Mouse (Mus musculus): ENCODE measurements around the gene Zzz3. TPM values are rescaled to one million over a fixed set of nuclear protein-coding genes. Genes with fewer than 3 reads are reported as not detected.

Zzz3 gene
- total and polyA plus RNA-seq, 3 experiments = 10.4 to 23.1 (median 20.8) TPM

GRCm38 (mm10) chr3:152462038-152462547 lies 66.8 kb downstream of the Zzz3 start:
- no peaks in the 10 kb centered on the region for H3K79me2 ChIP-seq (replicated peaks; ENCODE audit: control insufficient read depth, insufficient read depth, low read length)
- intact Hi-C loops (cut with DNase I) = no loop called here
- H3K4me1 ChIP-seq (ENCODE audit: control insufficient read depth, insufficient read depth, low read length) = peaks cover 2% of the 10 kb centered on the region; the same call in 1 of the 2 replicates
- 84% methylated on average over 10 of the region's 10 CpGs for WGBS
- no peak overlapping the region for H3K27ac ChIP-seq
- H3K27me3 ChIP-seq (ENCODE audit: control insufficient read depth, insufficient read depth, low read length) = no peaks in the 10 kb centered on the region
- TF ChIP-seq POLR2A (IDR thresholded peaks at IDR 0.05; ENCODE audit: insufficient read depth, low read depth, low read length) (no peak), EP300 (IDR thresholded peaks at IDR 0.05; ENCODE audit: insufficient read depth, low read depth, low read length) (no peak), CTCF (IDR thresholded peaks at IDR 0.05) (no peak)
- no peak for DNase-seq
- H3K36me3 ChIP-seq (ENCODE audit: control insufficient read depth, insufficient read depth, low read length) = peaks cover 3% of the 10 kb centered on the region; the same call in 1 of the 2 replicates
- no peak overlapping the region for H3K4me3 ChIP-seq
- no peak overlapping the region for H3K9ac ChIP-seq (ENCODE audit: low read depth, low read length)

- Histone ChIP-seq H3K4me3 (no peak overlapping the region), H3K79me2 (replicated peaks; ENCODE audit: control insufficient read depth, insufficient read depth, low read length) (no peaks in the 10 kb centered on the region), H3K4me1 (ENCODE audit: control insufficient read depth, insufficient read depth, low read length) (peaks cover 3% of the 10 kb centered on the region), H3K27me3 (ENCODE audit: control insufficient read depth, insufficient read depth, low read length) (no peaks in the 10 kb centered on the region), H3K9ac (ENCODE audit: low read depth, low read length) (no peak overlapping the region), H3K36me3 (ENCODE audit: control insufficient read depth, insufficient read depth, low read length) (no peaks in the 10 kb centered on the region), H3K27ac (no peak overlapping the region)
- intact Hi-C loops (cut with DNase I) = no loop called here
- DNase-seq = no peak
- no peak for TF ChIP-seq POLR2A (IDR thresholded peaks at IDR 0.05; ENCODE audit: insufficient read depth, low read depth, low read length)
- 59% methylated on average over 10 of the region's 10 CpGs for WGBS
Measured at GRCm38 (mm10) chr3:152462900-152463299, 67.6 kb downstream of the Zzz3 start.

GRCm38 (mm10) chr3:152464462-152464861 lies 69.2 kb downstream of the Zzz3 start:
- Histone ChIP-seq H3K79me2 (replicated peaks; ENCODE audit: control insufficient read depth, insufficient read depth, low read length) (no peaks in the 10 kb centered on the region), H3K27me3 (ENCODE audit: control insufficient read depth, insufficient read depth, low read length) (no peaks in the 10 kb centered on the region), H3K9ac (ENCODE audit: low read depth, low read length) (no peak overlapping the region), H3K4me3 (no peak overlapping the region), H3K4me1 (ENCODE audit: control insufficient read depth, insufficient read depth, low read length) (peaks cover 3% of the 10 kb centered on the region), H3K36me3 (ENCODE audit: control insufficient read depth, insufficient read depth, low read length) (no peaks in the 10 kb centered on the region), H3K27ac (no peak overlapping the region)
- intact Hi-C loops (cut with DNase I) = no loop called here
- WGBS = 95% methylated on average over 3 of the region's 3 CpGs
- no peak for TF ChIP-seq POLR2A (IDR thresholded peaks at IDR 0.05; ENCODE audit: insufficient read depth, low read depth, low read length)
- no peak for TF ChIP-seq EP300 (IDR thresholded peaks at IDR 0.05; ENCODE audit: insufficient read depth, low read depth, low read length)
- TF ChIP-seq CTCF (IDR thresholded peaks at IDR 0.05) = no peak
- no peak for DNase-seq

- no peaks in the 10 kb centered on the region for H3K36me3 ChIP-seq (ENCODE audit: control insufficient read depth, insufficient read depth, low read length)
- H3K4me1 ChIP-seq (ENCODE audit: control insufficient read depth, insufficient read depth, low read length) = peaks cover 3% of the 10 kb centered on the region
- WGBS = 92% methylated on average over 6 of the region's 6 CpGs
- H3K4me3 ChIP-seq = no peak overlapping the region
- no peak overlapping the region for H3K27ac ChIP-seq
- H3K79me2 ChIP-seq (replicated peaks; ENCODE audit: control insufficient read depth, insufficient read depth, low read length) = no peaks in the 10 kb centered on the region
- intact Hi-C loops (cut with DNase I) = no loop called here
- H3K27me3 ChIP-seq (ENCODE audit: control insufficient read depth, insufficient read depth, low read length) = no peaks in the 10 kb centered on the region
- TF ChIP-seq EP300 (IDR thresholded peaks at IDR 0.05; ENCODE audit: insufficient read depth, low read depth, low read length) (no peak), POLR2A (IDR thresholded peaks at IDR 0.05; ENCODE audit: insufficient read depth, low read depth, low read length) (no peak), CTCF (IDR thresholded peaks at IDR 0.05) (no peak)
- DNase-seq = no peak
- no peak overlapping the region for H3K9ac ChIP-seq (ENCODE audit: low read depth, low read length)
Measured at GRCm38 (mm10) chr3:152465338-152465737, 70.1 kb downstream of the Zzz3 start.

GRCm38 (mm10) chr3:152466849-152467248 lies 71.6 kb downstream of the Zzz3 start:
- WGBS = 69% methylated on average over 9 of the region's 9 CpGs
- no peak overlapping the region for H3K9ac ChIP-seq (ENCODE audit: low read depth, low read length)

GRCm38 (mm10) chr3:152467312-152467711 lies 72.0 kb downstream of the Zzz3 start:
- 55% methylated on average over 4 of the region's 4 CpGs for WGBS
- TF ChIP-seq EP300 (IDR thresholded peaks at IDR 0.05; ENCODE audit: insufficient read depth, low read depth, low read length) = 0 out of 2 replicates have a peak, but pooled peaks have one; percentile 31
- no peak for TF ChIP-seq POLR2A (IDR thresholded peaks at IDR 0.05; ENCODE audit: insufficient read depth, low read depth, low read length)
- intact Hi-C loops (cut with DNase I) = no loop called here
- Histone ChIP-seq H3K9ac (ENCODE audit: low read depth, low read length) (no peak overlapping the region), H3K36me3 (ENCODE audit: control insufficient read depth, insufficient read depth, low read length) (no peaks in the 10 kb centered on the region), H3K27ac (no peak overlapping the region), H3K4me3 (no peak overlapping the region), H3K79me2 (replicated peaks; ENCODE audit: control insufficient read depth, insufficient read depth, low read length) (no peaks in the 10 kb centered on the region), H3K4me1 (ENCODE audit: control insufficient read depth, insufficient read depth, low read length) (peaks cover 3% of the 10 kb centered on the region), H3K27me3 (ENCODE audit: control insufficient read depth, insufficient read depth, low read length) (no peaks in the 10 kb centered on the region)
- no peak for DNase-seq

More at GRCm38 (mm10) chr3:152466849-152467248, 71.6 kb downstream of the Zzz3 start:
- Histone ChIP-seq H3K4me1 (ENCODE audit: control insufficient read depth, insufficient read depth, low read length) (peaks cover 3% of the 10 kb centered on the region), H3K27ac (no peak overlapping the region), H3K4me3 (no peak overlapping the region), H3K36me3 (ENCODE audit: control insufficient read depth, insufficient read depth, low read length) (no peaks in the 10 kb centered on the region), H3K27me3 (ENCODE audit: control insufficient read depth, insufficient read depth, low read length) (no peaks in the 10 kb centered on the region), H3K79me2 (replicated peaks; ENCODE audit: control insufficient read depth, insufficient read depth, low read length) (no peaks in the 10 kb centered on the region)
- DNase-seq = no peak
- TF ChIP-seq POLR2A (IDR thresholded peaks at IDR 0.05; ENCODE audit: insufficient read depth, low read depth, low read length) = no peak
- TF ChIP-seq CTCF (IDR thresholded peaks at IDR 0.05) = no peak
- intact Hi-C loops (cut with DNase I) = no loop called here
